Mouse (Mus musculus) stomach, postnatal 0 days (tissue): ENCODE measurements around the gene 1190007I07Rik.

Experiments
- CTCF ChIP-seq: IDR thresholded peaks from 2 replicates; pipeline ENCODE4 v1.5.1; 2016; ENCODE audit warnings: antibody characterized with exemption, low read depth, mild to moderate bottlenecking, moderate library complexity
- EP300 ChIP-seq: optimal IDR thresholded peaks from 2 replicates; pipeline ENCODE3; 2016; ENCODE audit warnings: antibody characterized with exemption

- TF ChIP-seq CTCF (no peak), EP300 (no peak)
These were observed 16.1 kb upstream of the 1190007I07Rik start for GRCm38 (mm10) chr10:82639032-82639698.
